Mouse (Mus musculus) midbrain, embryonic 11.5 days (tissue): Measurements from ENCODE around the gene Rras. TPM values are rescaled to one million over a fixed set of nuclear protein-coding genes. Genes with fewer than 3 reads are reported as not detected.

ENCODE experiments used
- ATAC-seq: fragments of 200-750 bp; cut with Nextera tagmentation; 2 replicates; pipeline ENCODE4 v1.8.0; 2017; ENCODE audit warnings: moderate TSS enrichment, moderate library complexity; ENCODE audit not compliant: low FRiP score
- DNase-seq: peaks from one replicate; pipeline ENCODE4 v3.0.0; 2015; ENCODE audit warnings: low spot score; ENCODE audit errors: missing footprints
- H3K27ac ChIP-seq: fragments of 300-500 bp; sonication (generic); 2 replicates; pipeline ENCODE4 v1.5.1; 2014; ENCODE audit warnings: low read depth, low read length
- H3K27me3 ChIP-seq: fragments of 300-500 bp; sonication (generic); 2 replicates; pipeline ENCODE4 v1.6.1; 2014; ENCODE audit warnings: mild to moderate bottlenecking, low read length, moderate library complexity, mixed read lengths; ENCODE audit not compliant: control insufficient read depth, insufficient read depth
- H3K36me3 ChIP-seq: fragments of 300-500 bp; sonication (generic); 2 replicates; pipeline ENCODE4 v1.6.1; 2014; ENCODE audit warnings: mild to moderate bottlenecking, low read length, moderate library complexity, mixed read lengths; ENCODE audit not compliant: control insufficient read depth, insufficient read depth
- H3K4me1 ChIP-seq: fragments of 300-500 bp; sonication (generic); 2 replicates; pipeline ENCODE4 v1.6.1; 2014; ENCODE audit warnings: low read length; ENCODE audit not compliant: control insufficient read depth, insufficient read depth
- H3K4me2 ChIP-seq: fragments of 300-500 bp; sonication (generic); 2 replicates; pipeline ENCODE4 v1.6.1; 2014; ENCODE audit warnings: mild to moderate bottlenecking, moderate library complexity
- H3K4me3 ChIP-seq: fragments of 300-500 bp; sonication (generic); 2 replicates; pipeline ENCODE4 v1.5.1; 2014; ENCODE audit warnings: low read depth, low read length
- H3K9ac ChIP-seq: fragments of 300-500 bp; sonication (generic); 2 replicates; pipeline ENCODE4 v1.6.1; 2014; ENCODE audit warnings: low read length
- H3K9me3 ChIP-seq: fragments of 300-500 bp; sonication (generic); 2 replicates; pipeline ENCODE4 v1.6.1; 2016; ENCODE audit warnings: low read length; ENCODE audit not compliant: control insufficient read depth
- WGBS: fragments of 180-500 bp; shearing (Covaris S2); extraction: QIAGEN DNeasy Blood & Tissue Kit; methylation state at CpG from one replicate; pipeline ENCODE4 v1.1.7; 2014; 5-methylcytosine and 5-hydroxymethylcytosine counted together
- polyA plus RNA-seq: library from polyadenylated mRNA; unstranded; fragments of >200 nt; fragmentation: Nextera tagmentation; extraction: Ambion mirVana; gene quantifications from 2 replicates; pipeline ENCODE4 v1.2.1, GENCODE M21; 2014

Gene Rras
- polyA plus RNA-seq = 18.6 and 22.2 TPM in 2 replicates

- Histone ChIP-seq H3K4me1 (peaks cover 17% of the 10 kb centered on the region), H3K4me2 (peak within 1 kb of the TSS; percentile 65), H3K9ac (peak within 1 kb of the TSS; percentile 63), H3K27ac (peak within 1 kb of the TSS; percentile 81), H3K9me3 (no peaks in the 10 kb centered on the region), H3K4me3 (peak within 1 kb of the TSS; percentile 96), H3K36me3 (peaks cover under 1% of the 10 kb centered on the region), H3K27me3 (no peaks in the 10 kb centered on the region)
- ATAC-seq (peak; percentile 89), DNase-seq (peak; percentile 99)
- under 1% methylated on average over 33 of the region's 36 CpGs for WGBS
Observed at GRCm38 (mm10) chr7:45017242-45018061, at the start of gene Rras. Gene Rras (plus strand): TSS chr7:45017961.

DNA sequence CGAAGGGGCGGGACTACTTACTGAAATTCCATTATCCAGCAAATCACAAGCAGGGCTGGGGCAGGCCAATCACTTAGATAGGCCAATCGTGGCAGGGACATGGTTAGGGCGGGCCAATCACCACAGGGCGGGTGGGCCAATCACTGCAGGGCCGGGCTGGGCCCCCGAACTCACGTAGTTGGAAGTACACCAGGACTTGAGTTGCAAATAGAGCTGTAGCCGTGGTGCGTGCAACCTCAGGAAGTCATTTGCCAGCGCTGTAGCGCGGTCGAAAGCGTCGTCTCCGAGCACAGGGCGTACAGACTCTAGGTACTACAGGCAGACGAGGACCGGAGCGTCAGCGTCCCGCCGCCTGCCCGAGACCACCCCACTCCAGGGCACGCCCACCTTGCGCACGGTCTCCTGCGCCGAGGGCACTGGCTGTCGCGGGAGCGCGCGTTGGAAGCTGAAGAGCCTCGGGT is 47.5 kb upstream of the Rras start:
- Histone ChIP-seq H3K4me1 (peaks cover 20% of the 10 kb centered on the region), H3K4me3 (peak overlapping the region; percentile 57), H3K9me3 (no peaks in the 10 kb centered on the region), H3K9ac (peak overlapping the region; percentile 66), H3K27ac (peak overlapping the region; percentile 68; the same call in 1 of the 2 replicates), H3K27me3 (no peaks in the 10 kb centered on the region), H3K36me3 (no peaks in the 10 kb centered on the region), H3K4me2 (peak overlapping the region; percentile 74)
- ATAC-seq (peak; percentile 96), DNase-seq (peak; percentile 98)
- under 1% methylated on average over 36 of the region's 36 CpGs for whole genome bisulfite sequencing

DNA sequence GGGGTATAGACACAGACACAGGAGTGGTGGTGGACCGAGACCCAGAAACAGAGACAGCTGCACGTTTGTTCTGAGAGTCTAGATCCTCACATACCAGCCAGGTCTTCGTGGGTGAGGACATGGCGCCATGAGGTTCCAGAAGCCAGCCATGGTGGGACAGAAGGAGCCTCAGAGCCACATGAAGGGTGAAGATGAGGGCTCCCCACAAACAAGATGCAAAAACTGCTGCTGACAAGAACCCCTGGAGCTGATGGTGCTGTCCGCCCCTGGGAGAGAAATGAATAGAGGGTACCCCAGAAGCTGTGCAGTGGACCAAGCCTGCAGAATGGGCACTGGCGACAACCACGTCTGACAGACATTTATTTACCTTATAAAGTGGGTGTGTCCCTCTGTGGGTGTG is 46.6 kb upstream of the Rras start:
- Histone ChIP-seq H3K4me2 (peak overlapping the region; percentile 74), H3K27ac (peak overlapping the region; percentile 68; the same call in 1 of the 2 replicates), H3K36me3 (peaks cover 5% of the 10 kb centered on the region), H3K27me3 (no peaks in the 10 kb centered on the region), H3K9me3 (no peaks in the 10 kb centered on the region), H3K4me3 (peak overlapping the region; percentile 57), H3K4me1 (peaks cover 23% of the 10 kb centered on the region), H3K9ac (peak overlapping the region; percentile 66)
- ATAC-seq (no peak), DNase-seq (no peak)
- WGBS = 73% methylated on average over 7 of the region's 7 CpGs

DNA sequence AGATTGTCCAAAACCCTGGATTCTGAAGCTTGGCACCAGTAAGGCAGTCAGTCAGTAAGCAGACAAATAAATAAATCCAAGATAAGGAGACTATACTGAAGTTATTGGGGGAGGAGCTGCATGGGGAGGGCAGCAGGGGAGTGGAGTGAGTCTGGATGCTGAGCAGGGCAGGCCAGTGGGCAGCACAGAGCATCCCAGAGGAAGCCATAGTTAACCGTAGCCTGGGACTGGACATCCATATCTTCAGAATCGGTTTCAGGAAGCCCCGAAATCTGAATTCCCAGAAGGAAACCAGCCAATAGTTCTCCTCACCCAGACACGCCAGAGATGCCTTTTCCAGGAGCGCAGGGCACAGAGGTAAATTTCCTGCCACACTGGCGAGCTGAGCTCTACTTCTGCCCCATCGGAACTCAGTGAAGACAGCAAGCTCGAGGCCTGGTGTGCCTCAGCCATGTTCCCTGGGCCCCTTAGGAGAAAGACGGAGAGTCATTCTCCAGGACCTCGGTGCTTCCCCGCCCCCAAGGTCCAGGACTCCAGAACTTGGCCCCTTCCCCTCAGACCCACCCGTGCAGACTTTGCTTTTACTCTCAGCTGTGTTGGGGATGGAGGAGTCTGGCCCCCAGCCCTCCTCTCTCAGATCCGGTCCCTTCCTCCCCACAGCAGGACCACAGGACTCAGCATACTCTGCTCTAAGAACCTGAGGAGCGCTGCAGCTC is 44.2 kb upstream of the Rras start:
- Histone ChIP-seq H3K9ac (peak overlapping the region; percentile 73), H3K27me3 (no peaks in the 10 kb centered on the region), H3K36me3 (peaks cover 29% of the 10 kb centered on the region), H3K9me3 (no peaks in the 10 kb centered on the region), H3K4me2 (peak overlapping the region; percentile 81), H3K4me1 (peaks cover 23% of the 10 kb centered on the region), H3K27ac (peak overlapping the region; percentile 87), H3K4me3 (peak overlapping the region; percentile 47)
- WGBS = 35% methylated on average over 14 of the region's 14 CpGs
- ATAC-seq (no peak), DNase-seq (peak; percentile 87)

DNA sequence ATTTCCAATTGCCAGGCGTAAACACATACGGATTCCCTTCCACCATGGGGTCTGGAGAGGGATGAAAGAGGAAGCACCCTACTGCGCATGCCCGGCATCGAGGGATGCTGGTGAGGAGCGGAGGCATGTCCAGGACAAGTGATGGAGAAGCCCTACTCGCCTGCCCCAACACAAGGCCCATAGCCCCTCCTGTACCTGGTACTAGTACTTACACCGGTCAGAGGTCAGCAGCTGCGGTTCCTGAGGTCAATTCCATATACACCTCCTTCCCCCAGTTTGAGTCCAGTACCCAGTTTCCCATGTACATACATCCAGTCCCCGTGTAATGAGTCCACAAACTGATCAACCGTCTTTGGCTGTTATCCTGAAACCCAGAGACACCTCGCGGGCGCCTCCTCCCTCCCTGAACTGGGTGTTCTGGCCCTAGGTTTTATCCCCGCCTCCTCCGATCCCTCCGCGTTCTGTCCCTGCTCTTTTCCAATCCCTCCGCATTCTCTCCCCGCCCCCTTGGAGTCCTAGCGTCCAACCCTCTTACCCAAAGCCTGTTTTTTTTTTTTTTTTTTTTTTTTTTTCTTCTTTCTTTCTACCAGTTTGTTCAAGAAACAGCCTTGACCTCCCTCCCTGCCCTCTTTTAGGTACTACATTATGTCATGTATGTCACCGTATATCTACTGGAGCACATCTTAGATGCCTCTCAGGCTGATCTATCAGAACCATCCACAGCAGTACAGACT is 43.2 kb upstream of the Rras start, which contains the start of gene Cpt1c:
Cpt1c (minus strand) TSS at position 469 of the 734 bp plus-strand sequence.
- DNase-seq = peak; percentile 97
- peak within 1 kb of the TSS; percentile 73 for H3K9ac ChIP-seq
- peak within 1 kb of the TSS; percentile 47 for H3K4me3 ChIP-seq
- no peaks in the 10 kb centered on the region for H3K9me3 ChIP-seq
- no peaks in the 10 kb centered on the region for H3K27me3 ChIP-seq
- peaks cover 23% of the 10 kb centered on the region for H3K4me1 ChIP-seq
- H3K36me3 ChIP-seq = peaks cover 37% of the 10 kb centered on the region
- WGBS = 1% methylated on average over 22 of the region's 22 CpGs
- peak within 1 kb of the TSS; percentile 87 for H3K27ac ChIP-seq
- ATAC-seq = peak; percentile 46; the same call in 1 of the 2 replicates
- peak within 1 kb of the TSS; percentile 81 for H3K4me2 ChIP-seq

GRCm38 (mm10) chr7:44975117-44975419 is 42.7 kb upstream of the Rras start:
- WGBS = 26% methylated on average over 6 of the region's 6 CpGs
- DNase-seq = no peak
- no peak for ATAC-seq
- H3K9ac ChIP-seq = no peak overlapping the region
- peak overlapping the region; percentile 47; the same call in 1 of the 2 replicates for H3K4me3 ChIP-seq
- no peaks in the 10 kb centered on the region for H3K27me3 ChIP-seq
- peak overlapping the region; percentile 81 for H3K4me2 ChIP-seq
- peaks cover 23% of the 10 kb centered on the region for H3K4me1 ChIP-seq
- H3K9me3 ChIP-seq = no peaks in the 10 kb centered on the region
- peaks cover 42% of the 10 kb centered on the region for H3K36me3 ChIP-seq
- H3K27ac ChIP-seq = peak overlapping the region; percentile 17

DNA sequence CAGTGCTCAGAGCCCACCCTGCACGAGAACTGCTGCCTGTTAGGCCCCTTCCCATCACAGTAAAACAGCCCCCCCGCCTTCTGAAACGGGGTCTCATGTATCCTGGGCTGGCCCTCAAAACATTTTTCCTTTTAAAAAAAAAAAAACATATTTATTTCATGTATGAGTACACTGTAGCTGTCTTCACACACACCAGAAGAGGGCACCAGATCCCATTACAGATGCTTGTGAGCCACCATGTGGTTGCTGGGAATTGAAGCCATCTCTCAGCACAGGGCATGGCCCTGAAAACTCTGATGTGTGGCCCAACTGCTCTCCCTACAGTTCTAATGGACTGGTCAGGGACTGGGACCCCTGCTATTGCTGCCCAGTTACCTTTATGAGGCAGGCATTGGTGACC is 39.5 kb upstream of the Rras start:
- H3K36me3 ChIP-seq = peaks cover 63% of the 10 kb centered on the region
- no peak overlapping the region for H3K4me3 ChIP-seq

DNA sequence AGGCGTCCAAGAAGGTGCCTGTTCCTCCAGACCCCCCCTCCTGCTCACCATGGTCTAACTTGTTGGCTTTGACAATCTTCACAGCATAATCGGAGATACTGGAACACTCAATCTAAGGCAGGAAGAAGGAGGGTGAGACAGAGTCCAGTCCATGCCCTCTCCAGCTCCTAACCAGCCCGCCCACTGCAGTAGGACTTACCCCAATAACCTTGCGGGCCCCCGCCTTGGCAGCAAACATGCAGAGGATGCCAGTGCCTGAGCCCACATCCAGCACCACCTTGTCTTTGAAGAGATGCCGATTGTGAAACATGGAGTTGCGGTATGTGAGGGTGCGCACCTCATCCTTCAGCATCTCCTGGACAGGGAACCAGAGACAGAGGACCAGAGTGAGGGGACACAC is 36.2 kb upstream of the Rras start:
- Histone ChIP-seq H3K4me1 (peaks cover 10% of the 10 kb centered on the region), H3K27ac (no peak overlapping the region), H3K4me3 (no peak overlapping the region), H3K9ac (no peak overlapping the region), H3K4me2 (no peak overlapping the region), H3K36me3 (peaks cover 54% of the 10 kb centered on the region), H3K27me3 (no peaks in the 10 kb centered on the region), H3K9me3 (no peaks in the 10 kb centered on the region)
- 96% methylated on average over 8 of the region's 8 CpGs for WGBS
- no peak for ATAC-seq
- no peak for DNase-seq

More for the DNA sequence above, 39.5 kb upstream of the Rras start:
- Histone ChIP-seq H3K9ac (no peak overlapping the region), H3K9me3 (no peaks in the 10 kb centered on the region), H3K4me1 (peaks cover 12% of the 10 kb centered on the region), H3K27ac (no peak overlapping the region), H3K4me2 (no peak overlapping the region), H3K27me3 (no peaks in the 10 kb centered on the region)
- ATAC-seq (no peak), DNase-seq (no peak)
- 87% methylated on average over 3 of the region's 3 CpGs for WGBS
